Mouse (Mus musculus) adrenal gland (tissue): ENCODE measurements around the gene Akr7a5.

Source experiments
- intact Hi-C: fragments of 180-260 bp; cut with DNase I; formaldehyde crosslinking; loops from one replicate; pipeline ENCODE4 v1.15.1; 2025
- long read RNA-seq, 2 experiments: library from polyadenylated mRNA; unstranded; transcript quantifications; one replicate each; pipeline ENCODE4 v2.0.0; 2020; ENCODE audit warnings: borderline replicate concordance in 1 of 2; ENCODE audit not compliant: insufficient replicate concordance in 1 of 2

Akr7a5 gene
- long read RNA-seq, experiment 1, transcript Akr7a5-201 (7 exons, 1,288 nt): major isoform, 109 of 110 reads
- long read RNA-seq, experiment 1, partial matches to known transcripts: 1 of 110 reads
- long read RNA-seq, experiment 1, other reads (novel, unspliced or antisense): 0 of 110 reads
- long read RNA-seq, experiment 2, transcript Akr7a5-201 (7 exons, 1,288 nt): major isoform, 121 of 124 reads
- long read RNA-seq, experiment 2, partial matches to known transcripts: 2 of 124 reads
- long read RNA-seq, experiment 2, other reads (novel, unspliced or antisense): 1 of 124 reads

- intact Hi-C loops: no loop called here
These were observed at the start of gene Akr7a5, which contains the start of gene Pqlc2 for GRCm38 (mm10) chr4:139310171-139310898. Gene Akr7a5 (plus strand): TSS chr4:139310744. Gene Pqlc2 (minus strand): TSS chr4:139310708.

- intact Hi-C loops: no loop called here
These were observed 47.6 kb upstream of the Akr7a5 start for GRCm38 (mm10) chr4:139262981-139263380.

DNA sequence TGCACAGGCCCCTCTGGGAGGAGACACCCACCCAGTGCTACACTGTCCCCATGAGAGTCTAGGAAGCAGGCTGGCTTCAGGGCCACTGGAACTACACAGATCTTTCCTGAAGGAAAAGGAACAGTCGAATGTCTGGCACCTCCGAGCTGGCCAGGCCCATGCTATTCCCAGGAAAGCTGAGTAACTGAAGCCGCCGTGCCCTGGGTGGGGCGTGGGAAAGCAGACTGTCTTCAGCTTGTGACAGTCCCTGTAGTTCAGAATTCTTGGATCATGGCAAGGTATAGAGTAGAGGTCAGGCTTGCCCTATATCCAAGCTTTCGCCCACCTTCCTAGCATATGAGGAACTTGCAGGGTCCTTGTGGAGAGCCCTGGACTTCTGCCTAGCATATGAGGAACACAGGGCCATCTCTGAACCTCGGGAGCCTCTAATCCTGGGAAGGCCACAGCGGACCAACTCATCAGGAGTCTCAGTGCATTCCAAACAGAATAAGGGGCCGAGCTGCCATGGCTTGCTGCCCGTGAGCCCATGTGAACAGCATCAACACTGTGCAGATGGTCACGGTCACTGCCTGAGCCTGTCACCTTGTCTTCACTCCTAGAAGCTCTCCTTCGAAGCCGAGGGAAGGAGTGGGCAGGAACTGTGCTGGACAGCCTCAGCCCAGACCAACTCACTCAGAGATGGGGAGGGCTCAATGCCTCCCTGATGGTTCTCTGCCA, 44.6 kb upstream of the Akr7a5 start:
- intact Hi-C loops: no loop called here

DNA sequence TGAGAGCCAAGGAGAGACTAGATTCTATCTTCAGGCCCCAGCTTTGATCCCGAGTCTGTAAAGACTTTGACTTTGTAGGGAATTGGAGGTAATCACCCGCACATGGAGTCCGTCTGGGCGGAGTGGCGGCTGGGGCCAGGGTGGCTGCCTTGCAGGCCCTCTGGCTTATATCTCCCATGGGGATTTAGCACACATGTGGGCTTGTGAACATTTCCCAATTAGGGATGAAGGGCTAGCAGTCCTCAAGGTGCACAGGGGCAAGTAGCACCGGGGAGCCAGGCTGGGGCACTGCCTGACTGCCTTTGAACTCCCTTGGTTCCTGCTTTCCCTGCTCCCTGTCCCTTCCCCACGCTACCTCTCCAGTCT, 44.1 kb upstream of the Akr7a5 start:
- intact Hi-C loops: no loop called here

GRCm38 (mm10) chr4:139267335-139267734, 43.2 kb upstream of the Akr7a5 start:
- intact Hi-C loops: no loop called here

- intact Hi-C loops: no loop called here
These were observed 42.3 kb upstream of the Akr7a5 start for GRCm38 (mm10) chr4:139268242-139268641.

- intact Hi-C loops: no loop called here
These were observed 40.4 kb upstream of the Akr7a5 start for GRCm38 (mm10) chr4:139270168-139270567.

GRCm38 (mm10) chr4:139271562-139271961, 39.0 kb upstream of the Akr7a5 start:
- intact Hi-C loops: no loop called here

GRCm38 (mm10) chr4:139272951-139273680, 37.4 kb upstream of the Akr7a5 start:
- intact Hi-C loops: no loop called here

DNA sequence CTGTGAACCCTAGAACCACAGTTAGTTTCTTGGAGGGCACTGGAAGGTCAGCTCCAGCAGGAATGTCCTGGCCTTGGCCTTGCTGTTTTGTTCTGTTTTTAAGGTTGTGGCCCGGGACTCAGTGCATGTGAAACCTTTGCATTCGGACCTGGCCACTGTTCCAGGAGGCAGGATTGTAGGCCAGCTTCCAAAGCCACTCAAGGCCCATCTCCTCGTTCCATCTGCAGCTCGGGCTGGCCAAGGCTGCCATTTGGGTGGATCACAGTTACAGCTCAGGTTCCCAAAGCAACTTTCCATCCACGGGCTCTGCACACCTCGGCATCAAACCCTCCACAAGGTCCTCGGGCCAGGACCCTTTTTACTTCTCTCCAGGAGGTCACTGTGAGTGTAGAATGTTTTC, 36.0 kb upstream of the Akr7a5 start:
- intact Hi-C loops: no loop called here

DNA sequence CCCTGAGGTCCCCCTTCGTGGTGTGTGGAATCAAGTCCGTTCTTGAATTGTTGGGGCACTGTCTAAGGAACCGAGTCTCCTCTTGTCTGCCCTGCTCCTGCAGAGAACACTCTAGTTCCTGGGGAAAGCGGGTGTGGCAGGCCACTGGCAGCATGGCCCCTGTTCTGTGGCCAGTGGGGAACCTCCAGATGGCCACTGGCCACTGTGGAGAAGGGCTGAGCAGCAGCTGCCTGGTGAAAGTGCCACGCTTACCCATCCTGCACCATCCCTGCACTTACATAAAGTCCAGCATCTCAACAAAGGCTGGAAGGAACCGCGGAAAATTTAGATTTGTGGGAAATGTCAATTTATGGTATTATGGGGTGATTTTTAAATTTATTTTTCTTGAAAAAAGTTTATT, 34.1 kb upstream of the Akr7a5 start:
- intact Hi-C loops: no loop called here

DNA sequence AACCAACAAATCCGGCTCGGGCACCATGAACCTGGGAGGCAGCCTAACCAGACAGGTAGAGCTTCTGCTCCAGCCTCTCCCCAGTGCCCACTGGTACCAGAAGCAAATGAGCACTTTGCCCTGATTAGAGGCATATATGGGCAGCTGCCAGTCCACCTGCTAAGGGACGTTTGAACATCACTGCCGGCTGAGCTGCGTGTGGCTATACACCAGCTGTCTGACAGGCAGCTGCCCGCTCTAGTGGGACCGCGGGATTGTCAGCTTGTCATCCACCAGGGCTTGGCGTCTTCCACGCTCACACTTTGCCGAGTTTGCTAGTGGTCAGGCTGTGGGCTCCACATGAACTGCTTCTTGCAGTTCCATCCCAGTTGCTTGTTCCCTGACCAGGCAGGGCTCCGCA, 30.0 kb upstream of the Akr7a5 start:
- intact Hi-C loops: no loop called here

DNA sequence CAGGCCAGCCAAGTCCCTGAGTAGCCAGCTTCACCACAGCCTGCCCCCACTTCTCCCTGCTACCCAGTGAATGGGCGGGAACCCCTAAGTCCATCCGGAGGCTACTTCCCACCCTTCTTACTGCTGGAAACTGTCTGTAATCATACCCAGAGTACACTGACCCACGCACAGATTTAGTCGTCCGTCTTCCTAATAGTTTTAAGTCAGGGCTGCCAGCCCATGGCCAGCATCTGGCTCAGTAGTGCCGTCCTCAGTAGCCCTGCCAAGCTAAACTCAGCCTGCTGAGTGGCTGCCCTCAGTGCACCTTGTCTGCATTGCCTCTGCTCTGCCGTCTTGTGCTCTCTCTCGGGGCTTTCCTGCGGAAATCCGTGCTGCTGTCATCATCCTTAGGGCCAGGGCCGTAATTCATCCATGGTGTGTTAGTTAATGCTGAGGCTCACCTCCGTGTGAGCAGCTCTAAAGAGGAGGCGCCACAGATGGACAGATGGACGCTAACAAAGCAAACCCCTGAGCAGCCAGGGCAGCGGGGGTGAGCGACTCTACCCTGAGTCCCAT, 28.7 kb upstream of the Akr7a5 start:
- intact Hi-C loops: no loop called here

DNA sequence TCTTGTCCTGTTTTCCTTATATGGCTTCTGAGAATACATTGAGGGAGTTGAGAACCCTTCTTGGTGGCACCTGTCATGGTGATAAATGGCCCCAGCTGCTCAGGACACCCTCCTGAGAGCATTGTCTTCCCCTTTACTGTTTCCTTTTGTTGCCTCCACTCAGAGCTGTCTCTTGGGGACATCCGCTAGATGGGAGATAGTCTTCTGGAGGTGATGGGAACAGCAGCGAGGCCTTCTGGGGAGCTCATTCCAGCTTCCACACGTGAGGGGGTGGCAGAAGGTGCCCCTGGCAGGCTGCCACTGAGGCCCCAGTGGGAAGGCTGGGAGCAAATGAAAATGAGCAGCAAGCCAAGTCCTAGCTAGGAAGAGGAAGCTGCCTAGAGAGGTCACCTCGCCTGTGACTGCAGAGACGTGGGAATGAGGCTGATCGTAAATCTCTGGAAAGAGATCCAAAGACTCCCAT, 27.6 kb upstream of the Akr7a5 start:
- intact Hi-C loops: no loop called here

DNA sequence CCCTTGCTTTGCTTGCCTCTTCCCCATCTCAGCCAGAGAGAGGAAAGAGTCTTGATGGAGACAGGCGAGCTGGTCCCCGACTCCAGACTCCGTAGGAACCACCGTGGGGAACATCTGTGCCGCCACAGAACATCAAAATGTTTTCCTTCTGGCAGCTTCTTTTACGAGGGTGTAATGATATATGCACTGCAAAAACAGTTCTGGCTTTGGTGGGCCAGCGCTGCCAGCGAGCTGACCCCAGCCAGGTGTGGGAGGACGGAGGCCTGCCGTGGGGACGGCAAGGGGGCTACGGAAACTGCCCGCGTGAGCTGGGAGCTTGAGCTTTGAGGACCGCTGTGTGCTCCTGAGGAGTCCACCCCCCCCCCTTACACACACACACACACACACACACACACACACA, 25.7 kb upstream of the Akr7a5 start:
- intact Hi-C loops: no loop called here

DNA sequence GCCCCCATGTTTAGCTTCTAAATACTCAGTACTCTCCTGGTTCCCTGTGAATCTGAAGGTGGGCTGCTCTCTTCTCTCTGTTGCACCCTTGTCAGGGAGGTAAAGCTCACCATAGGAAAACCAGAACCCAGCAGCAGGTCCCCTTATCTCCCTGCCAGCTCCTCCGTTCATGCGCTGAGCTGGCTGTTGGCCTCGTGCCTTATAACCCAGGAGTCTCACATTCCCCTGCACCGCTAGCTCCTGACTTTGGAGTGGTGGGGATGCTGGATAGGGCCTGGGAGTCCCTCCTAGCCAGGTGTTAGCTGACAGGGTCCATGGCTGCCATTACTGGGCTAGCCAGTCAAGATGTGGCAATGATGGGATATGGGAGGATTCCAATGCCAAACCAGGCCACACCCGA, 24.3 kb upstream of the Akr7a5 start:
- intact Hi-C loops: no loop called here

- intact Hi-C loops: loop anchor here (1.0 kb wide), 1 partner anchor 201 kb away; no protein-coding TSS in a partner anchor
These were observed 23.3 kb upstream of the Akr7a5 start for GRCm38 (mm10) chr4:139287122-139287863.

DNA sequence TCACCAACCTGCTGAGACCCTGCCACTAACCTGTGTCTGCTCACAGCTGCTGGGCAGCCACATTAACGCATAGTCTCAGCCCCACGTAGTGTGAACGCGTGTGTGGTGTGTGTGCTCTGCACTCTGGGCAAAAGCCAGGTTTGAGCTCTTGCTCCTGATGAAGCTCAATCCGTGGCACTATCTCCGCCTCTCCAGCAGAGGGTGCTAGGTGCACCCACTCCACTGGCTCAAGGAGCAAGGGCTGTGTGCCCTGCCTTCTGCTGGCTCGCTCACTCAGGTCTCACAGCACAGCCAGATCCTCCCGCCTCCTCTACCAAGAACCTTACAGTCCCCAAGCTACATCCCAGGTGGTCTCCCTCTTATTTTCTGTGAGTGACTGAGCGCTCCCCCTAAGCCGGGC, 21.5 kb upstream of the Akr7a5 start:
- intact Hi-C loops: no loop called here

DNA sequence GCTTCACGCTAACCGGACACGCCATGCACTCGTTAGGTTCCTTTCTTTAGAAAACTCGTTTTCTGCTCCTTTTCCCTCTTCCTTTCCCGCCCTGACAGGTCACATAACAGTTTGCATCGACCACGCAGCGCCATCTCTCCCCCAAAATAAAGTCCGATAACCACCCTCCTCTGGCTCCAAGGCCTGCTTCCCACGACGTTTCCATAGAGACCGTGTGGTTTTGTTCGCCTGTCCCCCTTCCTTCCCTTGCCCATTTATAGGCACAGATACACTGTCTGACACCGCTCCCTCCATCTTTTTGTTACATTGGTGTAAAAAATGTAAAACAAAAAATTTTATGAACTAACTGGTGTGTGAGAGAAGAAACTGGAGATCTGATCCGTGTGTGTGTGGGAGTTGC, 19.4 kb upstream of the Akr7a5 start:
- intact Hi-C loops: no loop called here

GRCm38 (mm10) chr4:139292038-139292437, 18.5 kb upstream of the Akr7a5 start:
- intact Hi-C loops: no loop called here
